Mouse (Mus musculus) hindbrain, embryonic 12.5 days (tissue): ENCODE measurements around the gene Ncf2. TPM values are rescaled to one million over a fixed set of nuclear protein-coding genes. Genes with fewer than 3 reads are reported as not detected.
"Not testable (repeated sequence)": the region's sequence is repeated elsewhere in the genome, so short reads cannot be mapped to it uniquely, and the experiment has no call there.

Experiments used
- ATAC-seq: fragments of 200-750 bp; cut with Nextera tagmentation; 2 replicates; pipeline ENCODE4 v1.8.0; 2017; ENCODE audit warnings: moderate TSS enrichment; ENCODE audit not compliant: low FRiP score
- H3K27ac ChIP-seq: fragments of 300-500 bp; sonication (generic); 2 replicates; pipeline ENCODE4 v1.5.1; 2016; ENCODE audit warnings: mild to moderate bottlenecking
- H3K27me3 ChIP-seq: fragments of 300-500 bp; sonication (generic); 2 replicates; pipeline ENCODE4 v1.6.1; 2016; ENCODE audit warnings: mild to moderate bottlenecking
- H3K36me3 ChIP-seq: fragments of 300-500 bp; sonication (generic); 2 replicates; pipeline ENCODE4 v1.6.1; 2016; ENCODE audit warnings: mild to moderate bottlenecking
- H3K4me1 ChIP-seq: fragments of 300-500 bp; sonication (generic); 2 replicates; pipeline ENCODE4 v1.6.1; 2016
- H3K4me2 ChIP-seq: fragments of 300-500 bp; sonication (generic); replicated peaks from 2 replicates; pipeline ENCODE4 v1.6.1; 2016; ENCODE audit warnings: mild to moderate bottlenecking
- H3K4me3 ChIP-seq: fragments of 300-500 bp; sonication (generic); 2 replicates; pipeline ENCODE4 v1.5.1; 2016; ENCODE audit warnings: mild to moderate bottlenecking
- H3K9ac ChIP-seq: fragments of 300-500 bp; sonication (generic); 2 replicates; pipeline ENCODE4 v1.6.1; 2016; ENCODE audit warnings: mild to moderate bottlenecking, moderate library complexity
- H3K9me3 ChIP-seq: fragments of 300-500 bp; sonication (generic); replicated peaks from 2 replicates; pipeline ENCODE4 v1.6.1; 2016; ENCODE audit warnings: mild to moderate bottlenecking
- WGBS: fragments of 180-500 bp; shearing (Covaris S2); methylation state at CpG from one replicate; pipeline ENCODE4 v1.1.7; 2016; 5-methylcytosine and 5-hydroxymethylcytosine counted together
- polyA plus RNA-seq: library from polyadenylated mRNA; unstranded; fragments of >200 nt; fragmentation: Nextera tagmentation; extraction: Ambion mirVana; gene quantifications from 2 replicates; pipeline ENCODE4 v1.2.1, GENCODE M21; 2016

Gene Ncf2
- polyA plus RNA-seq, result 2.3 and 2.9 TPM in 2 replicates

GRCm38 (mm10) chr1:152799897-152800296 is at the start of gene Ncf2:
Gene Ncf2 (plus strand): TSS chr1:152800194.
- H3K4me2 ChIP-seq, result no peak within 1 kb of the TSS
- no peaks in the 10 kb centered on the region for H3K9me3 ChIP-seq
- H3K27ac ChIP-seq, result 0 out of 2 replicates have a peak within 1 kb of the TSS, but pooled peaks have one; percentile 5
- 17% methylated on average over 2 of the region's 2 CpGs for WGBS
- peak; percentile 61; the same call in 1 of the 2 replicates for ATAC-seq
- H3K4me3 ChIP-seq, result no peak within 1 kb of the TSS
- no peaks in the 10 kb centered on the region for H3K27me3 ChIP-seq
- H3K9ac ChIP-seq, result no peak within 1 kb of the TSS
- H3K4me1 ChIP-seq, result peaks cover 7% of the 10 kb centered on the region; the same call in 1 of the 2 replicates
- H3K36me3 ChIP-seq, result no peaks in the 10 kb centered on the region

GRCm38 (mm10) chr1:152750312-152750965 is 49.6 kb upstream of the Ncf2 start, which contains the start of gene Apobec4:
Gene Apobec4 (plus strand): TSS chr1:152750551.
- no peak within 1 kb of the TSS for H3K4me2 ChIP-seq
- no peak within 1 kb of the TSS for H3K9ac ChIP-seq
- no peak for ATAC-seq
- WGBS, result 63% methylated on average over 13 of the region's 13 CpGs
- H3K36me3 ChIP-seq, result no peaks in the 10 kb centered on the region
- 0 out of 2 replicates have a peak, but pooled peaks cover 2% of the 10 kb centered on the region for H3K4me1 ChIP-seq
- no peaks in the 10 kb centered on the region for H3K27me3 ChIP-seq
- no peak within 1 kb of the TSS for H3K27ac ChIP-seq
- no peak within 1 kb of the TSS for H3K4me3 ChIP-seq
- no peaks in the 10 kb centered on the region for H3K9me3 ChIP-seq

DNA sequence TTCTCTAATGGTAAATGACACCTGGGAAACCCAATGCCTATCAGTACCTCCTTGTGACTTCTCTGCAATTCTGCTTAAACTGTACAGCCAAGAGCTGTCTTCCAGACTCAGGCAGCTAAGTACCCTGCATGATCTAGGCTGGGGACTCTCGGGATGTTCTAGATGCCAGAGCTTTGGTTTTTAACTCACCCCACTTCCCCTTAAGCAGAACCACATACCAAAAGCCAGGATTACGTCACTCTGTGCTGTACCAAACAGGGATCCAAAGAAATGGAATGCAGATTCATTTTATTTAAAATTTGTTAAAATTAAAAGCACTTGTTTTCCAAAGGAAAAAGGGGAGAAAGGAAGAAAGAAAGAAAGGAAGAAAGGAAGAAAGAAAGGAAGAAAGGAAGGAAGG is 38.2 kb upstream of the Ncf2 start:
- Histone ChIP-seq H3K4me2 (no peak overlapping the region), H3K4me3 (no peak overlapping the region), H3K4me1 (peaks cover 7% of the 10 kb centered on the region), H3K27ac (no peak overlapping the region), H3K36me3 (no peaks in the 10 kb centered on the region), H3K9me3 (no peaks in the 10 kb centered on the region), H3K9ac (no peak overlapping the region), H3K27me3 (peaks cover 6% of the 10 kb centered on the region)
- 87% methylated on average over 2 of the region's 2 CpGs for WGBS
- ATAC-seq, result no peak

- H3K9me3 ChIP-seq, result no peaks in the 10 kb centered on the region
- peaks cover 7% of the 10 kb centered on the region for H3K36me3 ChIP-seq
- WGBS, result under 1% methylated on average over 86 of the region's 86 CpGs
- H3K27ac ChIP-seq, result peak within 1 kb of the TSS; percentile 91
- H3K27me3 ChIP-seq, result peaks cover 6% of the 10 kb centered on the region
- peak; percentile 97 for ATAC-seq
- peak within 1 kb of the TSS; percentile 93 for H3K9ac ChIP-seq
- H3K4me1 ChIP-seq, result peaks cover 11% of the 10 kb centered on the region
- peak within 1 kb of the TSS; percentile 69 for H3K4me2 ChIP-seq
- H3K4me3 ChIP-seq, result peak within 1 kb of the TSS; percentile 99
Measured at GRCm38 (mm10) chr1:152766032-152766772, 33.8 kb upstream of the Ncf2 start, which contains the start of the genes Rgl1 and Arpc5. Gene Rgl1 (minus strand): TSS chr1:152766351. Gene Arpc5 (plus strand): TSS chr1:152766542.

DNA sequence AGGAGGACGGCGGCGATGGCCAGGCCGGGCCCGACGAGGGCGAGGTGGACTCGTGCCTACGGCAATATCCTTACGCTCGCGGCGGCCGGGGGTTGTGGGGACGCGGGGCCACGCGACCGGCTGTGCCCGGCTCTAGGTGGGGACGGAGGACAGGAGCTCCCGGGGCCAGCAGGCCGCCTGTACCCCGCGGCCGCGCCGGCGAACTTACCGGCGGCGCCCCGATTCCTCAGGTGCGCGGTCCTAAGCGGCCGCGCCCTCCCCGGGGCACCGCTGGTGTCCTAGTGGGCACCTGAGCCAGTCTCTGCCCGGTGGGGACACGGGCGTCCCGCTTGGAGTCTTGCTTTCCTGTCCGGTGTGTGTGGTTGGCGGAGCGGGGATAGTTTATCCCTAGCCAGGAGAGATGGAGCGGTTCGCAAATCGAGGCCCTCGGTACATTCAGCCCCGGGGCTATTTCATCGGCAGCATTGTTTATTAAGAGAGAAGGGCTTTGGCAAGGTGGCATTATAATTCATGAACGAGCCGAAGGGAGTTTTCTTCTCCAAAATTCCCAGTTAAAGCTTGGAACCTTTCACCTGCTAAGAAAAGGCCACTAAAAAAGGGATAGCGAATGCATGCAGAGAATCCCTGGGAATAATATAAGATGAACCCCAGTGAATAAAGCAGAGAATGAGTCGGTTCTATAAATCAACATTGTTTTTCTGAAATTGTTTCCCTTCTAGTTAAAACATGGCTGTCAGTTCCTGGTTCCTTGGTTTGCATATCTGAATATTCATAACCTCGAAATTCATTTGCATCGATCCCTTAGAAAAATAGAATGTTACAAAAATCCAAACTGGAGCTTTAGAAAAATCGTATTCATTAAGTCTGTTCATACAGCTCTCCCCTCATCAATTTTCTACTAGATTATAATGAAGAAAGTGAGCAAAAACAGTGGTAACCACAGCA is 32.9 kb upstream of the Ncf2 start:
- 2% methylated on average over 55 of the region's 60 CpGs for WGBS
- Histone ChIP-seq H3K27me3 (peaks cover 6% of the 10 kb centered on the region), H3K4me3 (peak overlapping the region; percentile 99), H3K9ac (peak overlapping the region; percentile 93), H3K4me1 (peaks cover 11% of the 10 kb centered on the region), H3K9me3 (no peaks in the 10 kb centered on the region), H3K27ac (peak overlapping the region; percentile 91), H3K36me3 (peaks cover 14% of the 10 kb centered on the region), H3K4me2 (peak overlapping the region; percentile 69)
- ATAC-seq, result peak; percentile 71

- Histone ChIP-seq H3K4me2 (peak overlapping the region; percentile 69), H3K9ac (no peak overlapping the region), H3K9me3 (no peaks in the 10 kb centered on the region), H3K27me3 (peaks cover 6% of the 10 kb centered on the region), H3K27ac (no peak overlapping the region), H3K4me3 (peak overlapping the region; percentile 99), H3K4me1 (peaks cover 11% of the 10 kb centered on the region), H3K36me3 (peaks cover 22% of the 10 kb centered on the region)
- 9% methylated on average over 5 of the region's 5 CpGs for whole genome bisulfite sequencing
- 0 out of 2 replicates have a peak, but pooled peaks have one; percentile 9 for ATAC-seq
Measured at GRCm38 (mm10) chr1:152767749-152768488, 32.1 kb upstream of the Ncf2 start.

DNA sequence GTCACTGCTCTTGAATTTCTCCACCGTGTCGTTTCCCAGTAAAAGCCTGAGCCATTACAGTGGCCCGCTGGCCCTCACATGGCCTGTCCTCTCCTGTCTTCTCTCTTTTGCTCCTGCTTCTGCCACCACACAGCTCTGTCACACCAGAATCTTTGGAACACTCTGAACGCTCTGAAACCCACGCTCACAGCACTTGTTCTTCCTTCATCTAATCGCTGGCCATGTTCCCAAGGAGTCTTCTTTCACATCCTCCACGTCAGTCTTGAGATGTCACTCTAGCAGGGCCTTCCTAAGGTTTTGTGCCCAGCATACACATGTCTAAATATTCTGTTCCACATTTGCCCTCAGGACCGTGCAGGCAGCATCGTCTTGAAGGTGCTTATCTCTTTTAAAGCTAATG is 29.0 kb upstream of the Ncf2 start:
- no peaks in the 10 kb centered on the region for H3K9me3 ChIP-seq
- no peak overlapping the region for H3K9ac ChIP-seq
- H3K27me3 ChIP-seq, result no peaks in the 10 kb centered on the region
- peaks cover 49% of the 10 kb centered on the region for H3K36me3 ChIP-seq
- ATAC-seq, result no peak
- no peak overlapping the region for H3K4me3 ChIP-seq
- H3K4me2 ChIP-seq, result no peak overlapping the region
- H3K4me1 ChIP-seq, result 0 out of 2 replicates have a peak, but pooled peaks cover 4% of the 10 kb centered on the region
- no peak overlapping the region for H3K27ac ChIP-seq
- WGBS, result 93% methylated on average over 9 of the region's 9 CpGs

- peaks cover 58% of the 10 kb centered on the region for H3K36me3 ChIP-seq
- not testable (repeated sequence) for H3K4me2 ChIP-seq, H3K9me3 ChIP-seq, H3K4me1 ChIP-seq, ATAC-seq, H3K27me3 ChIP-seq, H3K9ac ChIP-seq, H3K4me3 ChIP-seq, H3K27ac ChIP-seq
- WGBS, result 91% methylated on average over 3 of the region's 3 CpGs
Measured at GRCm38 (mm10) chr1:152774601-152775000, 25.4 kb upstream of the Ncf2 start.

- Histone ChIP-seq H3K9ac (no peak overlapping the region), H3K9me3 (no peaks in the 10 kb centered on the region), H3K27me3 (no peaks in the 10 kb centered on the region), H3K36me3 (peaks cover 24% of the 10 kb centered on the region), H3K4me3 (no peak overlapping the region), H3K4me1 (no peaks in the 10 kb centered on the region), H3K27ac (no peak overlapping the region), H3K4me2 (no peak overlapping the region)
- WGBS, result 43% methylated on average over 10 of the region's 10 CpGs
- ATAC-seq, result peak; percentile 58; the same call in 1 of the 2 replicates
Measured at GRCm38 (mm10) chr1:152779071-152779737, 20.8 kb upstream of the Ncf2 start.

DNA sequence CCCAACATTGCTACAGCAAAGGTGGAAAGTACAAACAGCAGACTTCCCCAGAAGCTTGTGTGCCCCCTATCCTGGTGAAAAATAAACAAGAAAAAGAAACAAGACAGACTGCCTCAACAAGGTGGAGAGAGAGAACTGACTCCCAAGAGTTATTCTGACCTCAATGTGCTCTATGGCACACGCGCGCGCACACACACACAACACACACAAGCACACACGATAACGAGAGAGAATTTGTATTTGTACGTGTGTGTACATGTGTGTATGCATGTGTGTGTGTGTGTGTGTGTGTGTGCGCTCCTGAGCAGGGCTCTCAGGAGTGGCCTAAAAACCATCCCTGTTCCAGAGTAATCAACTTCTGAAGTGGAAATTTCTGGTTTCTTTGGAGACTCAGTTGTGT is 15.4 kb upstream of the Ncf2 start:
- Histone ChIP-seq H3K9me3 (no peaks in the 10 kb centered on the region), H3K27me3 (no peaks in the 10 kb centered on the region), H3K4me1 (no peaks in the 10 kb centered on the region), H3K27ac (no peak overlapping the region), H3K4me2 (no peak overlapping the region), H3K9ac (no peak overlapping the region), H3K4me3 (no peak overlapping the region), H3K36me3 (no peaks in the 10 kb centered on the region)
- no peak for ATAC-seq
- WGBS, result 96% methylated on average over 8 of the region's 8 CpGs

DNA sequence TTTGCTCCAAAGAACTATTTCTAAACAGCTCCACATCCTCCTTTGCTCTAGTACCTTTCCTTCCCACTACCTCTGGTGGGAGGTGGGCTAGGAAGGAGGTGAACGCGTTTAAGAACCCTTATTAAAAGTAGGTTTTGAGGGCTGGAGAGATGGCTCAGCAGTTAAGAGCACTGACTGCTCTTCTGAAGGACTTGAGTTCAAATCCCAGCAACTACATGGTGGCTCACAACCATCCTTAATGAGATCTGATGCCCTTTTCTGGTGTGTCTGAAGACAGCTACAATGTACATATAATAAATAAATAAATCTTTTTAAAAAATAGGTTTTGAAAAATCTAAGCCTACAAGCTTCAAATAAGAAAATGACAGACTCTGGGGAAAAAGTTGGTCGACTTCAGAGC is 14.5 kb upstream of the Ncf2 start:
- not testable (repeated sequence) for H3K27ac ChIP-seq, H3K36me3 ChIP-seq, H3K4me3 ChIP-seq, ATAC-seq, H3K9me3 ChIP-seq, H3K4me1 ChIP-seq, H3K9ac ChIP-seq, H3K4me2 ChIP-seq, H3K27me3 ChIP-seq
- WGBS, result 87% methylated on average over 3 of the region's 3 CpGs
